Mouse (Mus musculus): ENCODE data around the gene Lexm. TPM values are rescaled to one million over a fixed set of nuclear protein-coding genes. Genes with fewer than 3 reads are reported as not detected.

Gene Lexm
- total RNA-seq, 2 experiments from 2014 or later: not detected

DNA sequence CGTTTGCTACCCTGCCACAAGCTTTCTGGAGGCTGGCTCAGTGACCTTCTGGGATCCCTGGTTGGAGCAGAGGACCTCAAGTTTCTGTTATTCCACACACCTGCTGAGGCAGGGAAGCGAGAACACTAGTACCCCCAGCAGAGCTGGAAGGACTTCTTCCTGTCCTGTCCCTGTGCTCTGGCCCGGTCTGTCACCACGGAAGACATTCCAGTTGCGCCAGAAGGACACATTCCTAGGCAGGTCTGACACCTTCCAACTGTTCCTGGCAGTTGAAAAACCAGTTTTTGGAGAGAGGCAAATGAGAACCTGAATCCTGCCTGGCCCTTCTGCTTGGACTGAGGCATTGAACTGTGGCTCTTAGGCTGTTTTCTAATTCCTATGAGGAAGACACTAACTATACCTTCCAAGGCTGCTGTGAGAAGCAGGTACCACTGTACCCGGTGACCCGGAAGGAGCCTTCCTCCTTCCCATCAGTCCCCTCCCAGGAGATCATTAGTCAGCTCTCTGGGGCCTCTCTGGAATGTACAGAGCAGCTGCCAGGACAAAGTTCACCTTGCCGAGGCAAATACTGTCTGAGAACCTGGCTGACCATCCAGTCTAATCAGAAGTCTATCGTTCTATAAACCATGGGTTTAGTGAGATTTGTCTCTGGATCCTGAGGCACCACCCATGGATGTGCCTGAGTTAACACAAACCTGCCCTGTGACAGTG is 11.8 kb upstream of the Lexm start:
- DNase-seq: no peak
- intact Hi-C loops (cut with DNase I; ENCODE audit: low total_unique reads): loop anchor here (5.0 kb wide), 1 partner anchor 78 kb away; no protein-coding TSS in a partner anchor

DNA sequence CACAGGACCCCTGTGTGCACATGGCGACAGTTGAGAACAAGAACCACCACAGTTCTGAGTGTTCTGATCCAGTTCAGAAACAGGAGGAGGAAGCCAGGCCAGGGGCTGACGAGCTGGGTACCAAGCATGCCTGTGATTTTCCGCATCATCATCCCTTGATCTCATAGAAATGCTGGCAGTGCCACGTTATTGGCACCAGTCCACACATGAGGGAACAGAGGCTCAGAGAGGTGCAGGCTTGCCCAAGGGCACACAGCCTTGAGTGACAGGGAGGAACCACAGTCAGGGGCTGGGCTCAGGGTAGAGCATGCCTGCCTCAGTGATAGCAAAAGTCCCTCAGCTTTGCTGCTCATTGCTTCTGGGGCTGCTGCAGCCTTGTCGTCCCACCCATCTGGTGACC is 10.8 kb upstream of the Lexm start:
- no peak for DNase-seq
- intact Hi-C loops (cut with DNase I; ENCODE audit: low total_unique reads): loop anchor here (5.0 kb wide), 1 partner anchor 79 kb away; no protein-coding TSS in a partner anchor

DNA sequence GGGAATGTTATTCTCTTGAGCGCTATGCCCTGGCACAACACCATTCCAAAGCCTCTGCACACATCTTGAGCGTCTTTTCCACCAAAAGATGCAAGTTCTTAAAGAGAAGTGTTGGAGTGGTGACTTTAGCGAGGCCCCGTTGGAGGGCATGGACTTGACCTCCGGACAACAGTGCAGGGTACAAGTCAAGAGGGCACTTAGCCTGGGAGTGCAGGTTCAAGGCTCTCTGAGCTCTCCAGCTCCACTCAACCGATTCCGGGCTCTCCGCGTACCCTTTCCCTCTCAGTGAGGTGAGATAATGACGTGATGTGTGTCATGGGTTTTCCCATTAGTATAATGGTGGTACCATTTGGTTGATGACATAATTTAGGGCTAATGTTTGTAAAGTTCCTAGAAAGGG is 7.2 kb upstream of the Lexm start:
- intact Hi-C loops (cut with DNase I; ENCODE audit: low total_unique reads): no loop called here
- no peak for DNase-seq

- intact Hi-C loops (cut with DNase I; ENCODE audit: low total_unique reads): no loop called here
- no peak for DNase-seq
Measured at GRCm38 (mm10) chr4:106622712-106623111, 5.7 kb upstream of the Lexm start.

DNA sequence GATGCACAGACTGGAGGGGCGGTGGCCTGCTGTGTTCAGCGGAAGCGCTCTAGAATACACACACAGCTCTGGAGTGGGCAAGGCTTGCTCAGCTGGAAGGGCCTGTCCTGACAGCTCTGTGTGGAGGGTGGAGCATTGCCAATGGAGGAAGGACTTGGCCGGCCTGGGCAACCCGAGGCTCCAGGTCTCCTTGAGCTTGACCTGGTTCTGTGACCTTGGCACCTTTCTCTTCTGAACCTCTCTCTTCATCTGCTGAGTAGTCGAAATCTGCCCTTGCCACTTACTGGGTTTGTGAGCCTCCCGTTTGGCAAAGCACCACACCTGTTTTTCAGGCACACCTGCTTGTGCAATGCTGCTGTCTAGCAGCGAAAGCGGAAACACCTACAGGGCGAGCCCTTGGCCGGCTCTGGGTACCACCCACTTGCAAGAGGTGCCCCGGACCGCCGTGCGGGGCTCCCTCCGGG is 5.0 kb upstream of the Lexm start, which contains the start of gene Ttc22:
Gene Ttc22, plus strand, starts transcription at position 403 of the 464 bp plus-strand sequence.
- intact Hi-C loops (cut with DNase I; ENCODE audit: low total_unique reads): no loop called here
- no peak for DNase-seq

DNA sequence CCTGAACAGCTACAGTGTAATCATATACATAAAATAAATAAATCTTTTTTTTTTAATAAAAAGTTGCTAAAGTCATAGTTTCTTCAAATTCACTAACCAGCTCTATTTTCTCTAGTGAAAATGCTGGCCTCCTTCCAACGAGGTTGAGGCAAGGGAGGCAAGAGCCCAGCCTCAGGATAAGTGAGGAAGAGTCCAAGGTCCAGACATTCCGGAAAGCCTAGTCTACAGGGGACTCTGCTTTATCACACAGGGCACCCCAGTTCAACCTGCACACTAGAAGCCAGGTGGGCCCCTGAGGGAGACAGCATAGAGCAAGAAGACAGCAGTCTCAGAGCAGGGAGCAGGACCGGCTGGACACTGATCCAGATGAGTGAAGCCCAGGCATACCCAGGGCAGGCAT is 4.4 kb upstream of the Lexm start:
- intact Hi-C loops (cut with DNase I; ENCODE audit: low total_unique reads): no loop called here
- no peak for DNase-seq

GRCm38 (mm10) chr4:106618898-106619297 is 1.9 kb upstream of the Lexm start:
- DNase-seq: no peak
- intact Hi-C loops (cut with DNase I; ENCODE audit: low total_unique reads): loop anchor here (10.0 kb wide), 1 partner anchor 536 kb away; no protein-coding TSS in a partner anchor

DNA sequence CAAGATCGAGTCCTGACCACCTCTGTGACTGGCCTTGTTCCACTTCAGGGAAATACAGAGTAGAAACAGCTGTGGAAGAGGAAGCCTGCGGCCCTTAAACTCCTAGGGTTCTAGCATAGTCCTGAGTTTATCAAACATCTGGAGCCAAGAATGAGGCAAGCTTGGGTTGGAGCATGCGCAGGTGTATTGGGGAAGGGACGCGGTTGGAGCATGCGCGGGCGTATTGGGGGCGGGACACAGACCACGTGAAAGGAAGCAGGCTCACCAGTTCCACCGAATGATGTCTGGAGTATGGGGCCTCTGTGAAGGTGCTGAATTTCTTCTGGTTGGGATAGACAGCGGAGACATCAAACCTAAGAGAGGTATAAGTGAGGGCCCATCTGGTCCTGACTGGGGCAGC is 1.4 kb downstream of the Lexm start:
- intact Hi-C loops (cut with DNase I; ENCODE audit: low total_unique reads): loop anchor here (10.0 kb wide), 1 partner anchor 539 kb away; no protein-coding TSS in a partner anchor
- no peak for DNase-seq

DNA sequence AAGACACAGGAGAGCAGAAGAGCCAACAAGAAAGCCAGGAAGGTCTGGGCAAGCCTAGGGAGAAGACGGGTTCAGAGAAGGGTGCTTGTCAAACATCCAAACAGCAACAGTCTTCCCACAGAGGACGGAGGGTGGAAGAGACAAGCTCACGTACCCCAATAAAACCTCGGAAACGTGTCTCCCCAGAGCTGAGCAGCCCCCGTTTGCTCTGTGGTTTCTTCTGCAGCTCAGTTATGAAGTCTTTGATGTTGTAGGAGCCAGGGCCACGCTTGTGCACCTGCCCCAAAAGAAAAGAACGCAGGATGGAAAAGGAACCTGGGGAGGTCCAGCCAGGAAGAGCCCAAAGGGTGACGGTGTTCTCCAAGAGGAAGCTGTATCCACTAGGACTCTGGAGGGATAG is 2.2 kb downstream of the Lexm start:
- DNase-seq: no peak
- intact Hi-C loops (cut with DNase I; ENCODE audit: low total_unique reads): loop anchor here (5.0 to 10.0 kb wide), 2 partner anchors 92 to 540 kb away; no protein-coding TSS in a partner anchor

GRCm38 (mm10) chr4:106614180-106614797 is 2.8 kb downstream of the Lexm start:
- intact Hi-C loops (cut with DNase I; ENCODE audit: low total_unique reads): loop anchor here (5.0 to 10.0 kb wide), 2 partner anchors 93 to 541 kb away; no protein-coding TSS in a partner anchor

DNA sequence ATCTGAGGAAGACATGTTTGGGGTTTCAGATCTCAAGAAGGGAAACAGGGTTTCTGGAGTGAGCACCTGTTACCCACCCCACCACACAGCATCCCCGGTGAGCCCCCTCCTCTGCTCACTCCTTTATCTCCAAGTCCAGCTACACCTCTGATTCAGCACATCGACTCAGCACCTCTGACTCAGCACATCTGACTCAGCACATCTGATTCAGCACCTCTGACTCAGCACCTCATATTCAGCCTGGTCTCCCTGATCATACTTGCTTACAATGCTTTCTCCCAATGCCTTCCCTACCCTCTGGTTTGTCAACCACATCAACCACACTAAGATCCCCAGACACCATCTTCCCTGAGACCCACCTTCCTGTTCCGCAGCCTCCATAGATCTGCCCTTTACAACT is 3.5 kb downstream of the Lexm start:
- intact Hi-C loops (cut with DNase I; ENCODE audit: low total_unique reads): loop anchor here (5.0 to 10.0 kb wide), 2 partner anchors 94 to 541 kb away; no protein-coding TSS in a partner anchor
- no peak for DNase-seq

More at GRCm38 (mm10) chr4:106614180-106614797, 2.8 kb downstream of the Lexm start:
- peak; percentile 56 for DNase-seq

DNA sequence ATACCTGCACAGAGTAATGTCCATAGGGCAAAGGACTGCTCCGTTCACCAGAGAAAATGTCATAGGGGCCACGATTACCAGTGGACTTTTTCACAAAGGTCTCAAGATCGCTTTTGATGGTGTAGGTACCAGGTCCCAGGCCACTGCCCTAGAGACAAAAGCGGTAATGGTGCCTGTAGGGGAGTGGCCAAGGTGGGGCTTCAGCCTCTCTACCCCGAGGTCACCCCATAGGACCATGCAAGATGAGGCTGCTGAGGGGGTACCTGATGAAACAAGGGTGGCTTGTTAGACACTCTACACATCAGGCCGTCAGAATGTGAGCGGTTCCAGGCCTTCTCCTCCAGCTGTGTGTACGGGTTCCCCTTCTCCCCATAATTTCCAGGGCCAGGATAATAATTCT is 3.9 kb downstream of the Lexm start:
- no peak for DNase-seq
- intact Hi-C loops (cut with DNase I; ENCODE audit: low total_unique reads): loop anchor here (5.0 to 10.0 kb wide), 2 partner anchors 94 to 542 kb away; no protein-coding TSS in a partner anchor

DNA sequence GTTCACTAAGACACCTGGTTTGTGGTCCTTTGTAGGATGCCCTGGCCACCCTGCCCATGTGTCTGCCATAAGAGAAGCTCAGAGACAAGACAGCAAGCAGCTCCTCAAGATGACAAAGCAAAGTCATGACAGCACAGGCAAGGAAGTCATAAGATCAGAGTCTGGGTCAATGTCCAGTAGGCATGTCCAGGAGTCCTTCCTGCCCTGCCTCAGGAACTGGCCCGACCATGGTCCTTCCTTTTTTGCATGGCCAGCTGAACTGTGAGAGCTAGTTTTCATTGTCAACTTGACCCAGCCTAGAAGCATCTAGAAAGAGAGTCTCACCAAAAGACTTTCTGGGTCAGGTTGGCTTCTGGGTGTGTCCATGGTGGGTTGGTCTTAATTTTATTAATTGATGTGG is 9.1 kb downstream of the Lexm start:
- intact Hi-C loops (cut with DNase I; ENCODE audit: low total_unique reads): no loop called here
- DNase-seq: no peak

GRCm38 (mm10) chr4:106606639-106607554 is 10.1 kb downstream of the Lexm start:
- intact Hi-C loops (cut with DNase I; ENCODE audit: low total_unique reads): no loop called here
- DNase-seq: no peak

DNA sequence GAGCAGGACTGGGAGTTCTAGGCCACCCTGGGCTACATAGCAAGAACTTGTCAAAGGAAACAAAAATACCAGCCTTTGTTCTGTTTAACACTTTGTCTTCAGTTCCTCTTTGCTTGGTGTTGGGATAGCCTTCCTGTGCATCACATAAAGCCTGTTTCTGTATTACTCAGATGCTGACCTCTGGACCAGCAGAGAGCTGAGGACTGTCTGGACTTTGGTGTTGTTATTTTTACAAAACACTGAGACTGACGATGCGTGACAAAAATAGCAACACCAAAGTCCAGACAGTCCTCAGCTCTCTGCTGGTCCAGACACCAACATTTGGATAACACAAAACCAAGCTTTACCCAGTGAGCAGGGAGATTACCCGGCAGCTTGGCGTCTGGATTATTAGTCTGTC is 16.3 kb downstream of the Lexm start:
- no peak for DNase-seq
- intact Hi-C loops (cut with DNase I; ENCODE audit: low total_unique reads): no loop called here

DNA sequence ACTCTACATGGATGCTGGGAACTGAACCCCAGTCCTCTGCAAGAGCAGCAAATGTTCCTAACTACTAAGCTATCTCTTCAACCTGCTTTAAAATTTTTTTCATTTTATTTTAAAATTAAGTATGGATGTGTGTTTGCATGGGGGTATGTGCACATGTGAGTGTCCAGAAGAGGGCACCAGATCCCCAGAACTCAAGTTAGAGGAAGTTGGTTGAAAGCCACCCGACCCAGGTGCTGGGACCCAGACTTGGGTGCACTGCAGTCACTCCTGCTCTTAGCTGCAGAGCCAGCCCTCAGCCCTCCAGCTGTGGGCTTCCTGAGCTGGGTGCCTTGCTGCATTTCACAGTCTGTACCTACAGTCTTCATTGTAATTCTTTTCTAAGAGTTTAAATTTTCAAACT is 17.6 kb downstream of the Lexm start:
- intact Hi-C loops (cut with DNase I; ENCODE audit: low total_unique reads): no loop called here
- no peak for DNase-seq

DNA sequence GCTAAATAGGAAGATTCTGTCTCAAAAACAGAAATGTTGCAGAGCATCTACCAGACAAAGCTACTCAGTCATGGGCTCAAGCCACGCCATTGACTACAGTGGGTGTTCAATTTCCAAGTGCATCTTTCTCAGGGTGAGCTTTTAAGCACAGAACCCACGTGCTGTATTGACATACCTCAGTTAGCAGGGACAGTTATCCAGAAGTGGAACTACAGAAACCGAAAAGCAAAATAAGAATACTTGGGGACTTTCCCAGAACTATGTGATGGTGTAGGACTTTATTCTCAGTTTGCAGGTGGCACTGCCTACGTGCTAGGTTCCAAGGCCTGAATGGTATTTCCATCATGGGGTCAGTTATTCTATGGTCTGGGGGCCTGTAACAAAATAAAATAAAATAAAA is 19.3 kb downstream of the Lexm start:
- intact Hi-C loops (cut with DNase I; ENCODE audit: low total_unique reads): no loop called here
- DNase-seq: no peak

DNA sequence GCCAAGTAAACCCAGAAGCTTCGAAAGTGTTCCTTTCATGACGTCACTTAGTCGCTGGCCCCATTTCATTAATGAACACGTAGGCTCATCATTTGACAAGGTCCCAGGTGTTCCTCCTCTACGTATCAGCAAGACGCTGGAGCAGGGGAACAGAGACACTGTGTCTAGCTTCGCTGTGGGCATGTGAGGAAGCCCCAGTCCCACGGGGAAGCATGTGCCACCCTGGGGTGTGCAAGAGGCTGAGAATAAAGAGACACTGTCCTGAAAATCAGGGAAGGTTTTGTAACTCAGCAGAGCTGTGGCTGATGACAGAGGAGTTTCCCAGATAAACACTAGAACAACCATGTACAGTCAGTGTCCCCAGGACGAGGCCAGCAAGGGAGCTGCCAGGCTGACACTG is 20.0 kb downstream of the Lexm start:
- intact Hi-C loops (cut with DNase I; ENCODE audit: low total_unique reads): no loop called here
- DNase-seq: no peak

GRCm38 (mm10) chr4:106596200-106596599 is 20.8 kb downstream of the Lexm start:
- no peak for DNase-seq
- intact Hi-C loops (cut with DNase I; ENCODE audit: low total_unique reads): no loop called here

- intact Hi-C loops (cut with DNase I; ENCODE audit: low total_unique reads): no loop called here
- DNase-seq: no peak
Measured at GRCm38 (mm10) chr4:106593636-106594035, 23.4 kb downstream of the Lexm start.

Measured in gastrocnemius, postnatal 14 days (tissue).